Mouse (Mus musculus): ENCODE results near the gene Ppp1r9a. TPM values are rescaled to one million over a fixed set of nuclear protein-coding genes. Genes with fewer than 3 reads are reported as not detected.
"Not testable (repeated sequence)": the region's sequence is repeated elsewhere in the genome, so short reads cannot be mapped to it uniquely, and the experiment has no call there.

Ppp1r9a gene
- 17.8 and 19.0 TPM in 2 replicates for polyA plus RNA-seq (2014; fragmentation: Nextera tagmentation; extraction: Ambion mirVana)

GRCm38 (mm10) chr6:4902674-4903324 lies at the start of gene Ppp1r9a:
Ppp1r9a (plus strand) TSS chr6:4902917.
- ATAC-seq (ENCODE audit: low FRiP score) (peak; percentile 69), DNase-seq (ENCODE audit: low spot score, missing footprints) (peak; percentile 96)
- 0% methylated on average over 31 of the region's 49 CpGs for WGBS
- H3K27me3 ChIP-seq (ENCODE audit: control insufficient read depth, insufficient read depth, low read length): no peaks in the 10 kb centered on the region
- peak within 1 kb of the TSS; percentile 72 for H3K4me2 ChIP-seq
- H3K36me3 ChIP-seq (ENCODE audit: control insufficient read depth, insufficient read depth, low read length): no peaks in the 10 kb centered on the region
- H3K4me1 ChIP-seq (ENCODE audit: control insufficient read depth, insufficient read depth, low read length): peaks cover 6% of the 10 kb centered on the region; the same call in 1 of the 2 replicates
- peak within 1 kb of the TSS; percentile 74 for H3K4me3 ChIP-seq (ENCODE audit: low read depth, low read length)
- peak within 1 kb of the TSS; percentile 97 for H3K9ac ChIP-seq (ENCODE audit: low read length)
- H3K9me3 ChIP-seq (ENCODE audit: control insufficient read depth, low read length): no peaks in the 10 kb centered on the region
- peak within 1 kb of the TSS; percentile 97 for H3K27ac ChIP-seq (ENCODE audit: low read depth, low read length)

DNA sequence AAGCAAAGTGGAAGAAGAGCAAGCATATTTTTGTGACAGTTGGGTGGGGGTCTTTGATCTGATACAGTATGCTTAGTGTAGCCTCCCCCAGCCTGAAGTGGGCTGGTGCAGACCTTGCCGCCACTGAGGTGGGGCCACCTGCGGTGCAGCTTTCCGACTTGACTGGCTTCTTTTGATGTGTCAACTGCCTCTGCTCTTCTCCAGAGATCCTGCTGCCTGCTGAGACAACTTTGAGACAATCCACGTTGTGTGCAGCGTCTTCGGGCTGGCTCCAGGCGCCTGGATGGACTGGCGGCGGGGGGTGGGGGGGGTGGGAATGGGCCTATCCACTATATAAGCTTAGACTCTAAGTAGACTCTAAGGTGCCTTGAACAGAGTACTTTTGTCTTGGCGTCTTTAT lies 47.5 kb upstream of the Ppp1r9a start:
- Histone ChIP-seq H3K36me3 (ENCODE audit: control insufficient read depth, insufficient read depth, low read length) (no peaks in the 10 kb centered on the region), H3K9me3 (ENCODE audit: control insufficient read depth, low read length) (no peaks in the 10 kb centered on the region), H3K4me2 (no peak overlapping the region), H3K4me3 (ENCODE audit: low read depth, low read length) (no peak overlapping the region), H3K27ac (ENCODE audit: low read depth, low read length) (no peak overlapping the region), H3K27me3 (ENCODE audit: control insufficient read depth, insufficient read depth, low read length) (no peaks in the 10 kb centered on the region), H3K4me1 (ENCODE audit: control insufficient read depth, insufficient read depth, low read length) (peaks cover 2% of the 10 kb centered on the region; the same call in 1 of the 2 replicates), H3K9ac (ENCODE audit: low read length) (no peak overlapping the region)
- no peak for ATAC-seq (ENCODE audit: low FRiP score)
- 53% methylated on average over 10 of the region's 10 CpGs for WGBS
- no peak for DNase-seq (ENCODE audit: low spot score, missing footprints)

DNA sequence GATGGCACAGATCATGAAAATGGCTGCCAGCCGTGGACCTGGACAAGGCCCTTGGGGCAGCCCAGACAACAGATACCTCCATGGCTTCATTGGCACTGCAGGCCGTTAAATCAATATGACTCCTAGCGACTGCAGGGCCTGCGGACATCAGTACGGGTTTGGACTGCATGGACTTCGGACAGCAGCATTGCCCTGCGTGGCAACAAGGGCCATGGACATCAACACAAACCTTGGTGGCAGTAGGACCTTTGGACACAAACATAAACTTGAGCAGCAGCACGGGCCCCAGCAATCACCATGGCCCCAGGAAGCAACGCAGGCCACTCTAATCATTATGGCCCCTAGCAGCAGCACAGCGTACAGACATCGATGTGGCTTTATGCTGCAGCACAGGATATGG lies 45.8 kb upstream of the Ppp1r9a start:
- H3K4me2 ChIP-seq: no peak overlapping the region
- WGBS: 94% methylated on average over 11 of the region's 11 CpGs

GRCm38 (mm10) chr6:4884316-4884715 lies 18.4 kb upstream of the Ppp1r9a start:
- Histone ChIP-seq H3K27me3 (ENCODE audit: control insufficient read depth, insufficient read depth, low read length) (no peaks in the 10 kb centered on the region), H3K36me3 (ENCODE audit: control insufficient read depth, insufficient read depth, low read length) (no peaks in the 10 kb centered on the region), H3K27ac (ENCODE audit: low read depth, low read length) (no peak overlapping the region), H3K4me1 (ENCODE audit: control insufficient read depth, insufficient read depth, low read length) (no peaks in the 10 kb centered on the region; the same call in 1 of the 2 replicates), H3K9me3 (ENCODE audit: control insufficient read depth, low read length) (no peaks in the 10 kb centered on the region), H3K9ac (ENCODE audit: low read length) (no peak overlapping the region), H3K4me3 (ENCODE audit: low read depth, low read length) (no peak overlapping the region), H3K4me2 (no peak overlapping the region)
- ATAC-seq (ENCODE audit: low FRiP score) (no peak), DNase-seq (ENCODE audit: low spot score, missing footprints) (no peak)
- 66% methylated on average over 3 of the region's 3 CpGs for WGBS

More for the DNA sequence above, 45.8 kb upstream of the Ppp1r9a start:
- Histone ChIP-seq H3K4me1 (ENCODE audit: control insufficient read depth, insufficient read depth, low read length) (no peaks in the 10 kb centered on the region), H3K27me3 (ENCODE audit: control insufficient read depth, insufficient read depth, low read length) (no peaks in the 10 kb centered on the region), H3K9me3 (ENCODE audit: control insufficient read depth, low read length) (no peaks in the 10 kb centered on the region), H3K4me3 (ENCODE audit: low read depth, low read length) (no peak overlapping the region), H3K9ac (ENCODE audit: low read length) (no peak overlapping the region), H3K27ac (ENCODE audit: low read depth, low read length) (no peak overlapping the region), H3K36me3 (ENCODE audit: control insufficient read depth, insufficient read depth, low read length) (no peaks in the 10 kb centered on the region)
- DNase-seq (ENCODE audit: low spot score, missing footprints): no peak
- no peak for ATAC-seq (ENCODE audit: low FRiP score)

DNA sequence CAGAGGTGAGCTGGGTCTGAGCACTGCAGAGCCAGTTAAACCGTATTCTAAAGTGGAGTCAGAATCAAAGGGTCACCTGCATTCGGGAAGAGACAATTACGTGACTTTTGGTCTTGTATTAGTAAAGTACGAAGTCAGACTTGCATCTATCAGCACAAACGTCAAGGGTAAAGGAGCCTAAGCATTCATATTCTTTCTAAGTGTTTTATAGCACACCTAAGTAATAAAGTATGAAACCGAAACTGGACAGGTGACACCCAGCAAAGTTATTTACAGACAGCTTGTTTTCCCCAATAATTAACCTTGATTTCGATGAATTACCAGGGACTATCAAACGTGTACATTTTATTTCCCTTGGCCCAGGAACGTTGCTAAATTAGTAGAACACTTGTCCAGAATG lies 13.2 kb upstream of the Ppp1r9a start:
- no peaks in the 10 kb centered on the region for H3K36me3 ChIP-seq (ENCODE audit: control insufficient read depth, insufficient read depth, low read length)
- no peak overlapping the region for H3K4me3 ChIP-seq (ENCODE audit: low read depth, low read length)
- H3K9me3 ChIP-seq (ENCODE audit: control insufficient read depth, low read length): no peaks in the 10 kb centered on the region
- ATAC-seq (ENCODE audit: low FRiP score): no peak
- no peak overlapping the region for H3K27ac ChIP-seq (ENCODE audit: low read depth, low read length)
- 86% methylated on average over 9 of the region's 9 CpGs for WGBS
- H3K27me3 ChIP-seq (ENCODE audit: control insufficient read depth, insufficient read depth, low read length): no peaks in the 10 kb centered on the region
- H3K4me1 ChIP-seq (ENCODE audit: control insufficient read depth, insufficient read depth, low read length): no peaks in the 10 kb centered on the region
- DNase-seq (ENCODE audit: low spot score, missing footprints): no peak
- no peak overlapping the region for H3K4me2 ChIP-seq
- no peak overlapping the region for H3K9ac ChIP-seq (ENCODE audit: low read length)

GRCm38 (mm10) chr6:4892417-4892816 lies 10.3 kb upstream of the Ppp1r9a start:
- no peaks in the 10 kb centered on the region for H3K4me1 ChIP-seq (ENCODE audit: control insufficient read depth, insufficient read depth, low read length)
- no peak overlapping the region for H3K9ac ChIP-seq (ENCODE audit: low read length)
- WGBS: 43% methylated on average over 11 of the region's 11 CpGs
- H3K4me3 ChIP-seq (ENCODE audit: low read depth, low read length): no peak overlapping the region
- ATAC-seq (ENCODE audit: low FRiP score): no peak
- H3K27me3 ChIP-seq (ENCODE audit: control insufficient read depth, insufficient read depth, low read length): no peaks in the 10 kb centered on the region
- DNase-seq (ENCODE audit: low spot score, missing footprints): no peak
- no peaks in the 10 kb centered on the region for H3K9me3 ChIP-seq (ENCODE audit: control insufficient read depth, low read length)
- no peak overlapping the region for H3K27ac ChIP-seq (ENCODE audit: low read depth, low read length)
- H3K36me3 ChIP-seq (ENCODE audit: control insufficient read depth, insufficient read depth, low read length): no peaks in the 10 kb centered on the region
- H3K4me2 ChIP-seq: no peak overlapping the region

DNA sequence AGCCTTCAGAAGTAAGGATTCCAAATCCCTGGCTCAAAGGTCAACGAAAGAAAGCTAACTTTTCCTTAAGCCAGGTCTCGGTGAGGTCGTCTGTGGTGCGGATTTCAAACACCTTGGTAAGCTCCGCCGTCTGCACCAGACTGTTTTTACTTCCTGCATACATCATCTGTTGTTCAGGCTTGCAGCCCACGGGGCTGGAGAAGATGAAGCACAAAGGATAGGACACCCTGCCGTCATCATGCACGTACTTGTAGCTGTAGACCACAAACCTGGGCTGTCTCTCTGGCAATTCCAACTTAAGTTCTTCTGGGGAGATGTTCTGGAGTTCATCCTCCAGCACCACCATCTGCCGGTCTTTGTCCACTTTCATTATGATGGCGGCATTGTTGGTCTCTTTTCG lies 9.4 kb upstream of the Ppp1r9a start:
- not testable (repeated sequence) for ATAC-seq (ENCODE audit: low FRiP score); DNase-seq (ENCODE audit: low spot score, missing footprints); H3K4me1 ChIP-seq (ENCODE audit: control insufficient read depth, insufficient read depth, low read length); H3K9ac ChIP-seq (ENCODE audit: low read length); H3K4me2 ChIP-seq; H3K27ac ChIP-seq (ENCODE audit: low read depth, low read length); H3K9me3 ChIP-seq (ENCODE audit: control insufficient read depth, low read length); H3K36me3 ChIP-seq (ENCODE audit: control insufficient read depth, insufficient read depth, low read length); H3K27me3 ChIP-seq (ENCODE audit: control insufficient read depth, insufficient read depth, low read length); H3K4me3 ChIP-seq (ENCODE audit: low read depth, low read length)
- WGBS: 78% methylated on average over 12 of the region's 12 CpGs

- WGBS: 85% methylated on average over 6 of the region's 6 CpGs
Measured at GRCm38 (mm10) chr6:4899906-4900305, 2.8 kb upstream of the Ppp1r9a start.

GRCm38 (mm10) chr6:4903325-4904054 lies 773 bp downstream of the Ppp1r9a start:
- DNase-seq (ENCODE audit: low spot score, missing footprints) (peak; percentile 97), ATAC-seq (ENCODE audit: low FRiP score) (peak; percentile 88)
- Histone ChIP-seq H3K36me3 (ENCODE audit: control insufficient read depth, insufficient read depth, low read length) (no peaks in the 10 kb centered on the region), H3K4me2 (peak overlapping the region; percentile 72), H3K4me1 (ENCODE audit: control insufficient read depth, insufficient read depth, low read length) (peaks cover 9% of the 10 kb centered on the region; the same call in 1 of the 2 replicates), H3K27ac (ENCODE audit: low read depth, low read length) (peak overlapping the region; percentile 97), H3K4me3 (ENCODE audit: low read depth, low read length) (peak overlapping the region; percentile 74), H3K27me3 (ENCODE audit: control insufficient read depth, insufficient read depth, low read length) (no peaks in the 10 kb centered on the region), H3K9ac (ENCODE audit: low read length) (peak overlapping the region; percentile 97), H3K9me3 (ENCODE audit: control insufficient read depth, low read length) (no peaks in the 10 kb centered on the region)
- under 1% methylated on average over 30 of the region's 77 CpGs for WGBS

More at GRCm38 (mm10) chr6:4899906-4900305, 2.8 kb upstream of the Ppp1r9a start:
- H3K4me3 ChIP-seq (ENCODE audit: low read depth, low read length): no peak overlapping the region
- no peaks in the 10 kb centered on the region for H3K27me3 ChIP-seq (ENCODE audit: control insufficient read depth, insufficient read depth, low read length)
- ATAC-seq (ENCODE audit: low FRiP score) (no peak), DNase-seq (ENCODE audit: low spot score, missing footprints) (no peak)
- H3K9ac ChIP-seq (ENCODE audit: low read length): no peak overlapping the region
- H3K9me3 ChIP-seq (ENCODE audit: control insufficient read depth, low read length): no peaks in the 10 kb centered on the region
- H3K4me2 ChIP-seq: no peak overlapping the region
- no peak overlapping the region for H3K27ac ChIP-seq (ENCODE audit: low read depth, low read length)
- H3K36me3 ChIP-seq (ENCODE audit: control insufficient read depth, insufficient read depth, low read length): no peaks in the 10 kb centered on the region
- H3K4me1 ChIP-seq (ENCODE audit: control insufficient read depth, insufficient read depth, low read length): peaks cover 3% of the 10 kb centered on the region; the same call in 1 of the 2 replicates

All from midbrain, embryonic 11.5 days (tissue).